Mouse (Mus musculus) heart, embryonic 13.5 days (tissue): ENCODE data around the gene Pgp. TPM values are rescaled to one million over a fixed set of nuclear protein-coding genes. Genes with fewer than 3 reads are reported as not detected.
"Not testable (repeated sequence)": the region's sequence is repeated elsewhere in the genome, so short reads cannot be mapped to it uniquely, and the experiment has no call there.

ENCODE experiments used
- ATAC-seq: fragments of 200-750 bp; cut with Nextera tagmentation; 2 replicates; pipeline ENCODE4 v1.8.0; 2017; ENCODE audit warnings: moderate TSS enrichment; ENCODE audit not compliant: insufficient number of reproducible peaks, low FRiP score, low TSS enrichment; ENCODE audit errors: extremely low read depth
- H3K27ac ChIP-seq: fragments of 300-500 bp; sonication (generic); replicated peaks from 2 replicates; pipeline ENCODE4 v1.5.1; 2015; ENCODE audit warnings: moderate library complexity, mild to moderate bottlenecking, inconsistent platforms
- H3K27me3 ChIP-seq: fragments of 300-500 bp; sonication (generic); replicated peaks from 2 replicates; pipeline ENCODE4 v1.6.1; 2015; ENCODE audit warnings: mild to moderate bottlenecking, inconsistent platforms
- H3K36me3 ChIP-seq: fragments of 300-500 bp; sonication (generic); 2 replicates; pipeline ENCODE4 v1.6.1; 2015; ENCODE audit warnings: mild to moderate bottlenecking, inconsistent platforms
- H3K4me1 ChIP-seq: fragments of 300-500 bp; sonication (generic); 2 replicates; pipeline ENCODE4 v1.6.1; 2015; ENCODE audit warnings: inconsistent platforms
- H3K4me2 ChIP-seq: fragments of 300-500 bp; sonication (generic); 2 replicates; pipeline ENCODE4 v1.6.1; 2015; ENCODE audit warnings: inconsistent platforms, mild to moderate bottlenecking, moderate library complexity
- H3K4me3 ChIP-seq: fragments of 300-500 bp; sonication (generic); 2 replicates; pipeline ENCODE4 v1.5.1; 2015; ENCODE audit warnings: moderate library complexity, mild to moderate bottlenecking, inconsistent platforms
- H3K9ac ChIP-seq: fragments of 300-500 bp; sonication (generic); 2 replicates; pipeline ENCODE4 v1.6.1; 2015; ENCODE audit warnings: inconsistent platforms, mild to moderate bottlenecking, moderate library complexity
- H3K9me3 ChIP-seq: fragments of 300-500 bp; sonication (generic); 2 replicates; pipeline ENCODE4 v1.6.1; 2016; ENCODE audit warnings: inconsistent platforms
- WGBS: fragments of 180-500 bp; shearing (Covaris S2); methylation state at CpG from one replicate; pipeline ENCODE4 v1.1.7; 2015; ENCODE audit warnings: mixed read lengths; 5-methylcytosine and 5-hydroxymethylcytosine counted together
- polyA plus RNA-seq: library from polyadenylated mRNA; unstranded; fragments of >200 nt; fragmentation: Nextera tagmentation; extraction: Ambion mirVana; gene quantifications from 2 replicates; pipeline ENCODE4 v1.2.1, GENCODE M21; 2015

Gene Pgp
- 61.3 and 66.8 TPM in 2 replicates for polyA plus RNA-seq

DNA sequence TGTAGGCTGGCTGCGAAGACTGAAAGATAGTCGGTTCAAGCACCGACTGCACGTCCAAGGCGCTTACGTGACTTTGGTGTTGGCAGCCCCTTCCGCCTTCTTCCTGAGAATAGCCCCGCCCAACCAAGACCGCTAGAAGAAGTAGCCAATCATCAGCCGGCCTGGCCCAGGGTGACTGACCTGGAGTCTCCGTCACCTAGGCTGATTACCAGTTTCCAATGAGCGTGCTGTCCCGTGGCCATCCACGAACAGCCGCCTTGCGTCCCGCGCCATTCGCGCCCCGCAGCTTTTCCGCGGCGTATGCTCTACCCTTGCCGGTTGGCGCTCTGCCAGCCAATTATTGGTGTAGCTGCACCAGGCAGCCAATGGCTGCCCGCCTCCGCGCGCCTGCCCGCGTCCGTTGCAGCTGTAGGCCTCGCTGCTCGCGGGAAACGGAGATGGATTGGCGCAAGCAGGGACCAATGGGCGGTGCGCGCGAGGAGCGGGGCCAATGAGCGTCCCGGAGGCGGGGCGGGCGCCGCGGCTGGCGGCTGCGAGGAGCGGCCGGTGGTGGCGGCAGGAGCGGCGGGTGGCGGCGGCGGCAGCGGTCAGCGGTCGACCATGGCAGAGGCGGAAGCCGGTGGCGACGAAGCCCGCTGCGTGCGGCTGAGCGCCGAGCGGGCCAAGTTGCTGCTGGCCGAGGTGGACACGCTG is at the start of gene Pgp, which contains the start of gene E4f1:
Gene Pgp, plus strand, starts transcription at position 483 of the 693 bp plus-strand sequence.
Gene E4f1, minus strand, starts transcription at position 404 of the 693 bp plus-strand sequence.
- H3K36me3 ChIP-seq: peaks cover 24% of the 10 kb centered on the region
- no peaks in the 10 kb centered on the region for H3K9me3 ChIP-seq
- peak; percentile 95 for ATAC-seq
- peak within 1 kb of the TSS; percentile 89 for H3K27ac ChIP-seq
- H3K9ac ChIP-seq: peak within 1 kb of the TSS; percentile 97
- H3K4me2 ChIP-seq: peak within 1 kb of the TSS; percentile 100
- WGBS: under 1% methylated on average over 73 of the region's 75 CpGs
- H3K4me1 ChIP-seq: peaks cover 42% of the 10 kb centered on the region
- peak within 1 kb of the TSS; percentile 95 for H3K4me3 ChIP-seq
- H3K27me3 ChIP-seq: no peaks in the 10 kb centered on the region

DNA sequence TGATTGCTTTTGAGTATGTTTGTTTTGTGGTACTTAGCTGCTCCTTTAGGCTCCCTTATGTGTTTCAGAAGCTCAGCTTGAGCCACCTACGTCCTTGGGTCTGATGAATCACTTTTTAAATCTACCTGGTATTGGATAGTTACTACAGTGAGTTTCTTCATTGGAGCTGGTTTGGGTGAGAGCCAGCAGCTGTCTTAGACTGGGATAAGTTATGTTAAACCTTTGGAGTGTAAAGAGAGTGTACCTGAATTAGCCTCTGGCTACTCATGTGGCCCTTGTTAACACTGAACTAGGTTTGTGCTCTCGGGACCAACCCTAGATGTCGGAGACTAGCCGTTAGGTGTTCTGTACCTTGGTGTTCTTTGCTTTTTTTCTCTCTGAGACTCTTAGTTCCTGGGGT is 47.1 kb upstream of the Pgp start:
- no peak for ATAC-seq
- WGBS: 87% methylated on average over 4 of the region's 4 CpGs
- no peaks in the 10 kb centered on the region for H3K9me3 ChIP-seq

DNA sequence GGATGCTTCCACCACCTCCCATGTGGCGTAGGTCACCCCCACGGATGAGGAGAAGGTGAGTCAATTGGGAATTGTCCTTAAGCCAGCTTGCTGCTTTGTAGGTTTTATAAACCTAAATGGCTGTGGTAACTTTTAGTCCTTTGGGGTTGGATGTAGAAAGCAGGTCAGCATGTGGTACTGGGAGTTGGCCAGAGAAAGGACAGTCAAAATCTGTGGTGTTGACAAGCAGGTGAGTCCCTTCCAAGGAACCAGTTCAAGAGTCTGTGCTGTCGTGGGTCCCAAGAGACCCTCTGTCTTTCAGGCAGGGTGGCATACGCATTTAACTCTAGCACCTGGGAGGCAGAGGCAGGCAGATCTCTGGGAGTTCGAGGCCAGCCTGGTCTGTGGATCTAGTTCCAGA is 45.7 kb upstream of the Pgp start:
- peaks cover 60% of the 10 kb centered on the region for H3K36me3 ChIP-seq
- H3K4me1 ChIP-seq: peaks cover 24% of the 10 kb centered on the region
- H3K4me2 ChIP-seq: no peak overlapping the region
- no peak overlapping the region for H3K27ac ChIP-seq
- no peaks in the 10 kb centered on the region for H3K9me3 ChIP-seq
- no peak overlapping the region for H3K9ac ChIP-seq
- ATAC-seq: no peak
- no peaks in the 10 kb centered on the region for H3K27me3 ChIP-seq
- no peak overlapping the region for H3K4me3 ChIP-seq
- WGBS: 88% methylated on average over 5 of the region's 5 CpGs

More for the DNA sequence above, 47.1 kb upstream of the Pgp start:
- Histone ChIP-seq H3K27me3 (no peaks in the 10 kb centered on the region), H3K4me2 (no peak overlapping the region), H3K36me3 (peaks cover 74% of the 10 kb centered on the region), H3K4me1 (peaks cover 13% of the 10 kb centered on the region), H3K9ac (no peak overlapping the region), H3K4me3 (no peak overlapping the region), H3K27ac (no peak overlapping the region)

DNA sequence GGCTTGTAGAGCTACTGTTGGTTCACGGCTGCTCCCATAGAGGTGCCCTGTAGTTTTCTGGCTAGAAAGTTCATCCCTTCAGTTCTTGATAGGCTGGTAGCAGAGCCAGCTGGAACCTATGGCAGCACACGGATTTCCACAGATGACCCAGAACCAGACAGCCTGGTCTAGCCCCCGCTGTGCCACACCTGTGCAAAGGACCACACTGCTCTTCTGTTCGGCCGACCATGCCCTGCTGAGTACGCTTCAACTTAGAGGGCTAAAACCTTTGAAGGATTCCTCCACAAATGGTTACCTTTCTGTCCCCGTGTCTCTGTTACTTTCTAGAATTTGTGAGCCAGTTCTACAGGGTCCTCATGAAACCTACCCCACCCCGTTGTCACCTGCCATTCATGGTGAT is 44.9 kb upstream of the Pgp start:
- 87% methylated on average over 6 of the region's 8 CpGs for WGBS
- Histone ChIP-seq H3K4me1 (peaks cover 32% of the 10 kb centered on the region), H3K36me3 (peaks cover 57% of the 10 kb centered on the region)
- not testable (repeated sequence) for H3K4me3 ChIP-seq, H3K4me2 ChIP-seq, H3K9me3 ChIP-seq, ATAC-seq, H3K9ac ChIP-seq, H3K27ac ChIP-seq, H3K27me3 ChIP-seq

DNA sequence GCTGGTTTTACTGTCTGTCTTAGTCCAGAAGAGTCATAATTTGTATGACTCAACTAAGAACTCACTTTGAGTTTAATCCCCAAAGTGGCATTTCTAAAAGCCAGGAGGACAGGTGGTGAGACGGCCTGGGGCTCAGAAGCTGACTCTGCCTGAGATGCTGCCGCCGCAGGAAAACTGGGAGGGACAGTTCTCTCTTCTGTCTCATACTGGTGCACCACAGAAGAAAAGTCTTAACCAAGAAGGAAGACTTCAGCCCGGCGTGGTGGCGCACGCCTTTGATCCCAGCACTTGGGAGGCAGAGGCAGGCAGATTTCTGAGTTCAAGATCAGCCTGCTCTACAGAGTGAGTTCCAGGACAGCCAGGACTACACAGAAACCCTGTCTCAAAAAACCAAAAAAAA is 44.3 kb upstream of the Pgp start:
- H3K4me3 ChIP-seq: peak overlapping the region; percentile 86
- H3K36me3 ChIP-seq: peaks cover 55% of the 10 kb centered on the region
- H3K4me2 ChIP-seq: peak overlapping the region; percentile 79
- H3K27ac ChIP-seq: peak overlapping the region; percentile 99
- H3K4me1 ChIP-seq: peaks cover 38% of the 10 kb centered on the region
- no peaks in the 10 kb centered on the region for H3K27me3 ChIP-seq
- 88% methylated on average over 7 of the region's 7 CpGs for WGBS
- no peaks in the 10 kb centered on the region for H3K9me3 ChIP-seq
- ATAC-seq: no peak
- peak overlapping the region; percentile 97 for H3K9ac ChIP-seq

DNA sequence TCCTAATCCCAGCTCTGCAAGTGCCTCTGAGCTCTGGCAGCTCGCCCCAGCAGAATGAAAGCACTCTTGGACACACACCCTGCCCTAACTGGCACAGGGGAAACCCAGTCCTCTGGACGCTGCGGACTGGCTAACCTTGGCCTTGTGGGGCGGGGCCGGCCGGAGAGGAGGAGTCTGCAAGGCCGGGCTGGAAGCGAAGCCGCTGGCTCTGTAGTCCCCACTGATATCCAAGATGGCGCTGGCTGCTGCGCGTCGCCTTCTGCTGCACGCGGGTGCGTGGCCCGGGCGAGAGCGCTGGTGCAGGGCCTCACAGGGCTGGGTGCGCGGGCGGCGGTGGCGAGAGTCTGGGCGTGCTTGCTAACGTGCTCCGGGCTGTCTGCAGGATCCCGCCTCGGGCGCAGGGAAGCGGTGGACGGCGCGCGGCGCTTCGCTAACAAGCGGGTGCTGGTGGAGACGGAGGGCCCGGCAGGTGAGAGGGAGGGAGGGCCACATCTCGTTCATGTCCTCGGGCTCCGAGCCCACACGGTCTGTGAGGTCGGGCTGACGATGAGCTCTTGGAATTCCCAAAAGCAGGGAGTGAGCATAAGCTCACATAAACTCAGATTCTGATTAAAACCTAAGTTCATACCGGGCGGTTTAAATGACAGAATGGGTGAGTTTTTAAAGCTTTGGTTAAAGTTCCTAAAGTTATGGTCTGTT is 43.6 kb upstream of the Pgp start, which contains the start of gene Eci1:
Gene Eci1, plus strand, starts transcription at position 171 of the 699 bp plus-strand sequence.
- Histone ChIP-seq H3K27me3 (no peaks in the 10 kb centered on the region), H3K9me3 (no peaks in the 10 kb centered on the region), H3K4me1 (peaks cover 39% of the 10 kb centered on the region), H3K36me3 (peaks cover 50% of the 10 kb centered on the region), H3K4me2 (peak within 1 kb of the TSS; percentile 79), H3K27ac (peak within 1 kb of the TSS; percentile 99), H3K4me3 (peak within 1 kb of the TSS; percentile 86), H3K9ac (peak within 1 kb of the TSS; percentile 97)
- 1% methylated on average over 44 of the region's 48 CpGs for WGBS
- peak; percentile 95 for ATAC-seq

DNA sequence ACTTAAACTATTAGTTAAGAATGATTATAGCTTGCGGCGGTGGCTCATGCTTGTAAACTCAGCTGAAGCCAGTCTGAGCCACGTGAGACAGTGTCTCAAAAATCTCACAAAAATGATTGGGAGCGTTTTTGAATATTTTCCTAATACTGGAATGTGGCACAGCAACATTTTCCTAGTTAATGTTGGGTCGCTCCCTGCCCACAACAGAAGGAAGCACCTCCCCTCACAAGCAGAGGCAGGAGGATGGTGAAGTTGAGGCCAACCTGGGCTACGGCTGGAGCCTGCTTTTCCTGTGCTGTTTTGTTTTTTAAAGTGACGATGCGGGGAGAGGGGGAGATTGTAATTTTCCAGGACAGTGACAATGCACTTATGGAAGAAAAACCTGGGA is 43.0 kb upstream of the Pgp start:
- Histone ChIP-seq H3K4me3 (peak overlapping the region; percentile 86), H3K27me3 (no peaks in the 10 kb centered on the region), H3K9ac (peak overlapping the region; percentile 97), H3K4me2 (peak overlapping the region; percentile 79), H3K27ac (peak overlapping the region; percentile 99), H3K36me3 (peaks cover 48% of the 10 kb centered on the region), H3K9me3 (no peaks in the 10 kb centered on the region), H3K4me1 (peaks cover 39% of the 10 kb centered on the region)
- WGBS: 3% methylated on average over 8 of the region's 8 CpGs
- no peak for ATAC-seq

DNA sequence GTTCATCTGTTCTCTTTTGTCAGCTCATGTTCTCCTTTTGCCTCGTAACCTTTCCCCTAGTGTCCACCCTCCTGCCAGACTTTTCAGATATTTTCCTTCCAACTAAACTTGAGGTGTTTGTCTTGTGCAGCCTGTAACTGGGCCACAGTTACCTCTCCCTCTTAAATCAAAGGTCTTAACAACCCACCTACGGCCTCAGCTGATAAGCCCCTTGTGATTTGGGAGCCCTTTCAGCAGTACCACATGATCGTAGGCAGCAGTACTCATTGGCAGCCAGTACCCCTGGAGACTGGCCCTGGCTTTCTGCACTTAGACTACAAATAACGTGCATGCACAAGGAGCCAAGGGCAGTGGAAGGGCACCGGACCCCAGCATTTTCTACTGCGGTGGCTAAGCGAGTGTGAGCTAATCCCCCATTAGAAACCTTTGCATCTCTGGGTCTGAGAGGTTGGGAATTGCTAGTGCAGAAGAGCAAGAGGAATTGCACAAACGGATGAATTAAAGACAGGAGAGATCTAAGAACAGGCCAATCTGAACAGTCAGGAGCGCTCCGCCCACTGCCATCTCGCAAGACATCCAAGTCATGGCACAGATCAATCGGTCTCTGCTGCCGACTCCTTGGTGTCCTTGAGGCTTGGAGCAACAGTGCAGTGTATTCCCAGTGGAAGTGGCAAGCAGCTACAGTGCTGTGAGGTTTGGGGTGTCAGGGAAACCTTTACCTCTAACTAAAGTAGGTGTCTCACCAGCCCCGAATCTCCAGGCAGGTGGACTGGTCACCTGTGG is 40.8 kb upstream of the Pgp start:
- peak overlapping the region; percentile 88 for H3K27ac ChIP-seq
- peaks cover 42% of the 10 kb centered on the region for H3K36me3 ChIP-seq
- H3K27me3 ChIP-seq: no peaks in the 10 kb centered on the region
- H3K4me2 ChIP-seq: peak overlapping the region; percentile 59
- no peak for ATAC-seq
- WGBS: 55% methylated on average over 14 of the region's 14 CpGs
- peak overlapping the region; percentile 72 for H3K9ac ChIP-seq
- peak overlapping the region; percentile 18 for H3K4me3 ChIP-seq
- H3K9me3 ChIP-seq: no peaks in the 10 kb centered on the region
- peaks cover 39% of the 10 kb centered on the region for H3K4me1 ChIP-seq

DNA sequence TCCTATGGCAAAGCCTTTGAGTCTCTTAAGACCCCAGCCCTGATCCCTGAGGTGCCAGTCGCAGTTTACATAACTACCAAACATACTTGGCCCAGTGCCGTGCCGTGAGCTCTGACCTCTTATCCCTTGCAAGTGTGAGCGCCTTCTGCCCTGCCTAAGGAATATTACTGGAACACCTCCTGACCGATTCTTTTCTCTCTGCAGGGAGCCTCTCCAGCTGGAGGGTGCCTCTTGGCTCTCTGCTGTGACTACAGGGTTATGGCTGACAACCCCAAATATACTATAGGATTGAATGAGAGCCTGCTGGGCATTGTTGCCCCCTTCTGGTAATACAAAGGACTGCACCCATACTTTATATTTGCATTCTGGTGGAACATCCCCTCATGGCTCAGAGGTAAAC is 33.2 kb upstream of the Pgp start:
- ATAC-seq: no peak
- Histone ChIP-seq H3K27me3 (no peaks in the 10 kb centered on the region), H3K27ac (no peak overlapping the region), H3K9me3 (no peaks in the 10 kb centered on the region), H3K4me1 (no peaks in the 10 kb centered on the region), H3K9ac (no peak overlapping the region), H3K4me2 (no peak overlapping the region), H3K36me3 (peaks cover 91% of the 10 kb centered on the region), H3K4me3 (no peak overlapping the region)
- 78% methylated on average over 5 of the region's 5 CpGs for WGBS

DNA sequence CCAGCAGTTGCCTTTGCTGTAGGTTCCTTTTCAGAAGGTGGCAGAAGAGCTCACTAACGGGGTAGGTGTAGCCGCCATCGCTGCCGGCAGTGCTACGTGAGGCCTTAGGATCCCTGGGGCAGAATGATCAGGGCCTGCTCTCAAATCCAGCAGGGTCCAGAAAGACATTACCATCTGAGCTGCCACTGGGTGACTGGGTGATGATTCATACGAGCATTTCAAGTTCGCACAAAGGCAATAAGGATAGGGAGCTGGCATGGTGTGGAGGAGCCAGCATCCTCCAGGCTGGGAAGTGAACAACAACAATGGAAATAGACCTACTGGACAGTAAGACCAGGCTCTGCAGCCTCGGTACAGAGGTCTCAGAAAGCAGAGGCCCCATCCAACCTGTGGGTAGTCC is 29.8 kb upstream of the Pgp start:
- 86% methylated on average over 8 of the region's 8 CpGs for WGBS
- Histone ChIP-seq H3K27me3 (no peaks in the 10 kb centered on the region), H3K36me3 (peaks cover 98% of the 10 kb centered on the region), H3K4me1 (no peaks in the 10 kb centered on the region), H3K4me3 (no peak overlapping the region), H3K4me2 (no peak overlapping the region), H3K27ac (no peak overlapping the region), H3K9ac (no peak overlapping the region), H3K9me3 (no peaks in the 10 kb centered on the region)
- no peak for ATAC-seq

DNA sequence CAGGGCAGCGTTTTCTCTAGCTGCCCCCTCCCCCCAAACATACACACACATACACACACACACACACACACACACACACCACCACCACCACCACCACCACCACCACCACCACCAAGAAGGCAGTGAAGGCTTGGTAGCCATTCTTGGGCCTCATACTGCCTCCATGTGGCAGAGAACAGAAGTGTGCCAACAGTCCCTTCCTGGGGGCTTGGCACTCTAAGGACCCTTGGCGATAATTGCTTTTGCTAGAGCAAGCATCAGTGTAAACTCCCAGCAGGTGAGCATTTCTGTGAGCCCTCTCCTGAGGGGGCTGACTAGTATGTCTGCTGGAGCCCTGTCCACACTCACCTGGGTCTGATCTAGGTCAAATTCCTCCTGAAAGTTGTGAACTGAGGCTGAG is 29.0 kb upstream of the Pgp start:
- 46% methylated on average over 2 of the region's 2 CpGs for WGBS
- H3K36me3 ChIP-seq: peaks cover 98% of the 10 kb centered on the region

More for the DNA sequence above, 29.0 kb upstream of the Pgp start:
- no peak overlapping the region for H3K9ac ChIP-seq
- no peak for ATAC-seq
- H3K4me3 ChIP-seq: no peak overlapping the region
- H3K4me1 ChIP-seq: no peaks in the 10 kb centered on the region
- H3K27ac ChIP-seq: no peak overlapping the region
- no peaks in the 10 kb centered on the region for H3K9me3 ChIP-seq
- H3K4me2 ChIP-seq: no peak overlapping the region
- H3K27me3 ChIP-seq: no peaks in the 10 kb centered on the region
